Mouse (Mus musculus): Measurements from ENCODE around the gene Rnf182. TPM values are rescaled to one million over a fixed set of nuclear protein-coding genes. Genes with fewer than 3 reads are reported as not detected.

The Rnf182 gene
- polyA plus RNA-seq, 1 experiment = 0.18 TPM

DNA sequence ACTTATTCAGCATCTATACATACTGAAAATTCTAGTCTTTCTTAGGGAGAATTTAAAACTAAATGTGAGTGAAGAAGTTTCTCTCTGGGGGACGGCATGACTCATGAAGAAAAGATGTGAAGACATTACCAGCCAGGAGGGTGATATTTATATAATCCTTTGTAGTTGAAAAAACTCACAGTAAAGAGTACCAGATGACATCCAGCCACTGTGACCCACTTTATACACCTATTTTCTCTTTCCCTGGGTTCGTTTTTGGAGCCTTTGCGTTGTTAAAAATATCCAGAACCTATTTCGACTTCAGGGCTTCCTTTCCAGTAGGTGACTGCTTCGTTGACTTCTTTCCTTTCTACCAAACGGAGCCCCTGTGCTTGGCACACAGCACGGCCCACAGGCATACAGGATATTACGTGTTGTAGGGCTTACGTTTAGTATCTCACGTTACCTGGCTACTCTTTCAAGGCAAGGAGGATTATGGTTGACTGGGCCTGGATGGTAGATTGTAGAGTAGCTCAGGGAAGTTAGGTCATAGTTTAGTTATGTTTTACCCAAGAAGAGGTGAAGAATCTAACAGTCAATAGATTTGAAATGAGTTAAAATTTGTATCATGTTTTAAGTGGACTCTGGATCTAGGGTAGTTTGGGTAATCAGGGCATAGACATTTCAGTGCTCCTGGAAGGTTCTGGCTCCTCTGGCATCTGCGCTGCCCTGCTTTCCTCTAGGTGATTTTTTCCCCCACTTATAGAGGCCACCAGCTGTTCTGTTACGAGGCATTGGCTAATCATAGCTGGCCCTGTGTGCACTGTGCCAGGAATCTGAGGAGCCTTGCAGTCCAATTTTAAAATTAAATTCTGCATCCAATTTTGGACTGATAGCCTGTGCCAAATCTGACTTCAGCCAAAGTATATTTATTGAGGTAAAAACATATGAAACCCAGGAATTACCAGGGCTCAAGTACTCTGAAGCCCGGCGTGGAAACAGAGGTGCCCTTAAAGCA, 27.4 kb upstream of the Rnf182 start:
- no peaks in the 10 kb centered on the region for H3K36me3 ChIP-seq (ENCODE audit: control insufficient read depth, insufficient read depth, low read length)
- H3K27me3 ChIP-seq (ENCODE audit: control insufficient read depth, insufficient read depth, low read length) = no peaks in the 10 kb centered on the region
- no peak for DNase-seq
- H3K4me3 ChIP-seq (ENCODE audit: control insufficient read depth, insufficient read depth, low read length) = no peak overlapping the region
- no peak overlapping the region for H3K27ac ChIP-seq (ENCODE audit: control insufficient read depth, insufficient read depth, low read length)
- TF ChIP-seq POLR2A (IDR thresholded peaks at IDR 0.05; ENCODE audit: control insufficient read depth, extremely low read depth, insufficient read depth, low read length, poor library complexity) (no peak), CTCF (IDR thresholded peaks at IDR 0.05; ENCODE audit: borderline replicate concordance, control insufficient read depth, extremely low read depth, insufficient read depth, low read length, poor library complexity) (no peak)
- WGBS = 91% methylated on average over 14 of the region's 14 CpGs
- H3K4me1 ChIP-seq (replicated peaks; ENCODE audit: control insufficient read depth, insufficient read depth, low read length) = no peaks in the 10 kb centered on the region

DNA sequence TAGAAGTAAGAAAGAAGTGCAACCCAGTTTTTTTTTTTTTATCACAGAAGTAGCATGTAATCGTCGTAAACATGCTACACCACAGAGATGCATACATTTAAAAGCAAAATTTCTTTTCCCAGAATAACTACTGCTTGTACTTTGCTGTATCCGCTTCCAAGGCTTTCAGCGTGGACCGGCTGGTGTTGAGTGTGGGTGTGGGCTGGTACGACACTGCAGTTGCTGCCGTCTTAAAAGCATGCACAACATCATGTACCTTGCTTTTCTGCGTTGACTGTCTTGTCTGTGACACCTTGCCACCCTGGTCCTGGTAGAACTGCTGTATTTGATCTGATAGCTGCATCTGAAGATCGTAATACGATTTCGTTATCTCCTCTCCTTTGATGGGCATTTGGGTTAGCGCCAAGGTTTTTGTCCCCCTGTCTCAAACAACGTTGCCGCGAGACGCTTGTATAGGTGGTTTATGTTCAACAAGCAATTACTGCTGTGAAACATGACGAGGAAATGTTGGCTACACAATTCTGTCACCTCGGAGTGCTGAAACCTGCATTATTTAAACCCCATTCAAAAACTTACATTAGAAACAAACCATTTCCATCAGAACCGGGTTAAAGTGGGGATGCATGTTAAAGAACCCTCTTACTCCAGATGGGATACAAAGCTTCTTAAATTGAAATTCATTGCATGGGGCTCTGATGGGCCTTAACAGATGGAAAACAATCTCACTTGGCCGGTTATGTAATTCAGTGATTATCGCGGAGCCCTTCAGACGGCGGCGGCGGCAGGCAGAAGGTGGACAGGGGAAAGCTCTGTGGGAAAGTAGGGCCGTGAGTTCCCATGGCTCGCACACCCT, 23.5 kb upstream of the Rnf182 start:
- no peak overlapping the region for H3K4me3 ChIP-seq (ENCODE audit: control insufficient read depth, insufficient read depth, low read length)
- WGBS = 84% methylated on average over 28 of the region's 28 CpGs
- no peaks in the 10 kb centered on the region for H3K4me1 ChIP-seq (replicated peaks; ENCODE audit: control insufficient read depth, insufficient read depth, low read length)
- TF ChIP-seq CTCF (IDR thresholded peaks at IDR 0.05; ENCODE audit: borderline replicate concordance, control insufficient read depth, extremely low read depth, insufficient read depth, low read length, poor library complexity) (no peak), POLR2A (IDR thresholded peaks at IDR 0.05; ENCODE audit: control insufficient read depth, extremely low read depth, insufficient read depth, low read length, poor library complexity) (no peak)
- DNase-seq = no peak
- H3K27ac ChIP-seq (ENCODE audit: control insufficient read depth, insufficient read depth, low read length) = no peak overlapping the region
- no peaks in the 10 kb centered on the region for H3K27me3 ChIP-seq (ENCODE audit: control insufficient read depth, insufficient read depth, low read length)
- no peaks in the 10 kb centered on the region for H3K36me3 ChIP-seq (ENCODE audit: control insufficient read depth, insufficient read depth, low read length)

DNA sequence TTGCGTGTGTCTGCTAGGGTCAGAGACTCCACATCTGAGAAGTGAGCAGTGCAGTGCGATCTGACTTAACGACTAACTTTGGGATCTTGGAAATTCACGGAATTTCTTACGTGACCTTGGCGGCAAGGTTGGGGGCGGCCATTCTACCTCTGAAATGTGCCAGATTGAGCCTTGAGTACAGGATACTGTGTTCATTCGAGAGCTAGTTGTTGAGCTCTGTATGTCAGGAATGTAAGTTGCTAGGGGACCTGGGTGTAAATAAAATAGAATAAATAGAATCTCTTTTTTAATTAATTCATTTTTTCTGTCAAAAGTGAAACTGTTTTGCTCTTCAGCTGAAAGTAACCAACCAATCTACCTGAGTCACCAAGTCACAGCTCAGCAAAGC, 22.8 kb upstream of the Rnf182 start:
- Histone ChIP-seq H3K27me3 (ENCODE audit: control insufficient read depth, insufficient read depth, low read length) (no peaks in the 10 kb centered on the region), H3K4me1 (replicated peaks; ENCODE audit: control insufficient read depth, insufficient read depth, low read length) (no peaks in the 10 kb centered on the region), H3K36me3 (ENCODE audit: control insufficient read depth, insufficient read depth, low read length) (no peaks in the 10 kb centered on the region), H3K4me3 (ENCODE audit: control insufficient read depth, insufficient read depth, low read length) (no peak overlapping the region), H3K27ac (ENCODE audit: control insufficient read depth, insufficient read depth, low read length) (no peak overlapping the region)
- WGBS = 72% methylated on average over 8 of the region's 8 CpGs
- TF ChIP-seq POLR2A (IDR thresholded peaks at IDR 0.05; ENCODE audit: control insufficient read depth, extremely low read depth, insufficient read depth, low read length, poor library complexity) (no peak), CTCF (IDR thresholded peaks at IDR 0.05; ENCODE audit: borderline replicate concordance, control insufficient read depth, extremely low read depth, insufficient read depth, low read length, poor library complexity) (no peak)
- no peak for DNase-seq

DNA sequence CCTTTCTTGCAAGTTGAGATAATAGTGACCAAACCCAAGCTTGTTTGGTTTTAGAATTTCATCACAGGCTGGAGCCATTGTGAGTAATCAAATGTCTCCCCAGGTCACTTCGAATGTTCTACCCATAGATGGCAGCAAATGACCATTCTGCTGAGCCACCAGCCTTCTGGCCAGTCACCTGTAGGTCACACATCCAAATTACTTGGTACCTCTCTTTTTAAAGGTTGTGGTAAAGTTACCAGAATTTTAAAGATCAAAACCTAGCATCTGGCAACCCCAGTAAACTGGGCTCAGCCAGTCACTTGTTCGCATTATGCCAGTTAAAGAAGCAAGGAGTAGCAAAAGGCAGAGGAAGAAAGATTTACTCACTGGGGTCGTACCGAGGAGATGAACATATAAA, 19.6 kb upstream of the Rnf182 start:
- WGBS = 69% methylated on average over 4 of the region's 4 CpGs
- peak; percentile 54 for DNase-seq

DNA sequence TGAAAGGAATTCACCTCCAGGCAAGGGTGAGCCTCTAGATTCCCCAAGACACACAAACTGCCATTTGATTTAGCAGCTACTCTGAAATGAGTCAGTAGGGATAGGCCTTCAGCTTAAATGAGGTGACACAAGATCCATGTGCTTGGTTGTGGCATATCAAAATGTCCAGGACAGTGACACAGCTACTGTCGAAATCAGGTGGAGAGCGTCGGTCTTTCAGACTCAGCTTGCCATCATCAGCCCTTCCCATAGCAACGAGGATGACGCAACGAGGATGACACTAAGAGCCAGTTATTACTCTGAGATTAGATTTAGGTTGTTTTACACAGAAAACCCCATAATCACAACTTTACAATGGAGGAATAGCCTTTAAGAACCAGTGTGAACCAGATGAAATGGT, 14.5 kb upstream of the Rnf182 start:
- DNase-seq = no peak
- H3K36me3 ChIP-seq (ENCODE audit: control insufficient read depth, insufficient read depth, low read length) = no peaks in the 10 kb centered on the region
- H3K4me1 ChIP-seq (replicated peaks; ENCODE audit: control insufficient read depth, insufficient read depth, low read length) = no peaks in the 10 kb centered on the region
- no peak for TF ChIP-seq POLR2A (IDR thresholded peaks at IDR 0.05; ENCODE audit: control insufficient read depth, extremely low read depth, insufficient read depth, low read length, poor library complexity)
- TF ChIP-seq CTCF (IDR thresholded peaks at IDR 0.05; ENCODE audit: borderline replicate concordance, control insufficient read depth, extremely low read depth, insufficient read depth, low read length, poor library complexity) = no peak
- no peak overlapping the region for H3K27ac ChIP-seq (ENCODE audit: control insufficient read depth, insufficient read depth, low read length)
- H3K4me3 ChIP-seq (ENCODE audit: control insufficient read depth, insufficient read depth, low read length) = no peak overlapping the region
- 99% methylated on average over 6 of the region's 6 CpGs for WGBS
- H3K27me3 ChIP-seq (ENCODE audit: control insufficient read depth, insufficient read depth, low read length) = no peaks in the 10 kb centered on the region

More for the DNA sequence above, 19.6 kb upstream of the Rnf182 start:
- H3K4me1 ChIP-seq (replicated peaks; ENCODE audit: control insufficient read depth, insufficient read depth, low read length) = no peaks in the 10 kb centered on the region
- H3K27ac ChIP-seq (ENCODE audit: control insufficient read depth, insufficient read depth, low read length) = no peak overlapping the region
- no peaks in the 10 kb centered on the region for H3K36me3 ChIP-seq (ENCODE audit: control insufficient read depth, insufficient read depth, low read length)
- no peaks in the 10 kb centered on the region for H3K27me3 ChIP-seq (ENCODE audit: control insufficient read depth, insufficient read depth, low read length)
- H3K4me3 ChIP-seq (ENCODE audit: control insufficient read depth, insufficient read depth, low read length) = no peak overlapping the region
- TF ChIP-seq POLR2A (IDR thresholded peaks at IDR 0.05; ENCODE audit: control insufficient read depth, extremely low read depth, insufficient read depth, low read length, poor library complexity) = no peak
- TF ChIP-seq CTCF (IDR thresholded peaks at IDR 0.05; ENCODE audit: borderline replicate concordance, control insufficient read depth, extremely low read depth, insufficient read depth, low read length, poor library complexity) = no peak

DNA sequence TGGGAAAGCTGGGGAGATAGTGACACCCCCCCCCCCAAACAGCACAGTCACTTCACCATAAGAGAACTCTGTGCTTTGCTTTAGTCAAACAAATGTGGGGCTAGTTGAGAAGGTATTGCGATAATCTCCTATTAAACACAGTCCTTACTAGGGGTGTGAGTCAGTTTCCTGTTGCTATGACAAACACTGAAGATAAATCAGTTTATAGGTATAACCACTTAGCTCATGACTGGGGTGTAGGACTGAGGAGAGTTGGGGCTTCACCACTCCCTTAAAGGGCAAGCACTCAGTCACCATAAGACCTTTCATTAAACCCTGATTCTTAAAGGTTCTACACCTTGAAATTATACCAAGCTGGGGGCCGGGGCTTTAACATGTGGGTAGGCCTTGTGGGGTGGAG, 13.1 kb upstream of the Rnf182 start:
- WGBS = 100% methylated on average over 2 of the region's 2 CpGs
- no peak for DNase-seq
- no peak for TF ChIP-seq CTCF (IDR thresholded peaks at IDR 0.05; ENCODE audit: borderline replicate concordance, control insufficient read depth, extremely low read depth, insufficient read depth, low read length, poor library complexity)
- TF ChIP-seq POLR2A (IDR thresholded peaks at IDR 0.05; ENCODE audit: control insufficient read depth, extremely low read depth, insufficient read depth, low read length, poor library complexity) = no peak

More for the DNA sequence above, 13.1 kb upstream of the Rnf182 start:
- Histone ChIP-seq H3K27ac (ENCODE audit: control insufficient read depth, insufficient read depth, low read length) (no peak overlapping the region), H3K27me3 (ENCODE audit: control insufficient read depth, insufficient read depth, low read length) (no peaks in the 10 kb centered on the region), H3K4me1 (replicated peaks; ENCODE audit: control insufficient read depth, insufficient read depth, low read length) (no peaks in the 10 kb centered on the region), H3K36me3 (ENCODE audit: control insufficient read depth, insufficient read depth, low read length) (no peaks in the 10 kb centered on the region), H3K4me3 (ENCODE audit: control insufficient read depth, insufficient read depth, low read length) (no peak overlapping the region)
